Mouse (Mus musculus): Measurements from ENCODE around the gene Pak6.
"Not testable (repeated sequence)": the region's sequence is repeated elsewhere in the genome, so short reads cannot be mapped to it uniquely, and the experiment has no call there.

DNA sequence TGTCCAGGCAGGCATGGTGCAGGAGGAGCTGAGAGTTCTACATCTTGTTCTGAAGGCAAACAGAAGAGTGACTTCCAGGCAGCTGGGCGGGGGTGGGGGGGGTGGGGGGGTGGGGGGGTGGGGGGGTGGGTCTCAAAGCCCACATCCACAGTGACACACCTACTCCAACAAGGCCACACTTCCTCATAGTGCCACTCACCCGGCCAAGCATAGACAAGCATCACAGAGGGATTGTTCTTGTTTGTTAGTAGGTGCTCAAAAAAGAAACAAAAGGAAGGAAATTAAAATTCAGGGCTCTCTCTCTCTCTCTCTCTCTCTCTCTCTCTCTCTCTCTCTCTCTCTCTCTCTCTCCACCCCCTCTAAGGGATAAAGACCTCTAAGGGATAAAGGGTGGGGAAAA lies 12.4 kb upstream of the Pak6 start:
- TF ChIP-seq GATA1, TAL1 (IDR thresholded peaks at IDR 0.05; ENCODE audit: low read length): not testable (repeated sequence)
